Mouse (Mus musculus): ENCODE measurements at regions not wholly inside any gene's neighbourhood (a gene's known extent, or its start where the extent isn't known, plus 50 kb on each side); places are given as distances from the start of the nearest gene placed in this dataset.

DNA sequence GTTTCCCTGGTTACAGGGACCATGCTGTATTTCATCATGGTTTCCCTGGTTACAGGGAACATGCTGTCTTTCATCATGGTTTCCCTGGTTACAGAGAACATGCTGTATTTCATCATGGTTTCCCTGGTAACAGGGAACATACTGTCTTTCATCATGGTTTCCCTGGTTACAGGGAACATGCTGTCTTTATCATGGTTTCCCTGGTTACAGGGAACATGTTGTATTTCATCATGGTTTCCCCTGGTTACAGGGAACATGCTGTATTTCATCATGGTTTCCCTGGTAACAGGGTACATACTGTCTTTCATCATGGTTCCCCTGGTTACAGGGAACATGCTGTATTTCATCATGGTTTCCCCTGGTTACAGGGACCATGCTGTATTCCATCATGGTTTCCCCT, 1579.5 kb downstream of the 4930444P10Rik start:
- no peak for DNase-seq (ENCODE audit: low read depth in 1 of 2, low spot score in 2 of 2)
- no peaks in the 10 kb centered on the region for H3K27me3 ChIP-seq (ENCODE audit: control insufficient read depth, insufficient read depth, low read length)
- H3K36me3 ChIP-seq (ENCODE audit: control insufficient read depth, insufficient read depth, low read length): no peaks in the 10 kb centered on the region
- H3K4me1 ChIP-seq (ENCODE audit: control insufficient read depth, insufficient read depth, insufficient read length): no peaks in the 10 kb centered on the region
- TF ChIP-seq POLR2A (IDR thresholded peaks at IDR 0.05; ENCODE audit: low read depth, low read length) (no peak), CTCF (IDR thresholded peaks at IDR 0.05; ENCODE audit: extremely low read depth, insufficient read depth, insufficient read length, insufficient replicate concordance) (no peak)
- H3K4me3 ChIP-seq (ENCODE audit: extremely low read depth, insufficient read depth, insufficient read length): no peak overlapping the region
- H3K27ac ChIP-seq (ENCODE audit: insufficient read depth, low read length): no peak overlapping the region

DNA sequence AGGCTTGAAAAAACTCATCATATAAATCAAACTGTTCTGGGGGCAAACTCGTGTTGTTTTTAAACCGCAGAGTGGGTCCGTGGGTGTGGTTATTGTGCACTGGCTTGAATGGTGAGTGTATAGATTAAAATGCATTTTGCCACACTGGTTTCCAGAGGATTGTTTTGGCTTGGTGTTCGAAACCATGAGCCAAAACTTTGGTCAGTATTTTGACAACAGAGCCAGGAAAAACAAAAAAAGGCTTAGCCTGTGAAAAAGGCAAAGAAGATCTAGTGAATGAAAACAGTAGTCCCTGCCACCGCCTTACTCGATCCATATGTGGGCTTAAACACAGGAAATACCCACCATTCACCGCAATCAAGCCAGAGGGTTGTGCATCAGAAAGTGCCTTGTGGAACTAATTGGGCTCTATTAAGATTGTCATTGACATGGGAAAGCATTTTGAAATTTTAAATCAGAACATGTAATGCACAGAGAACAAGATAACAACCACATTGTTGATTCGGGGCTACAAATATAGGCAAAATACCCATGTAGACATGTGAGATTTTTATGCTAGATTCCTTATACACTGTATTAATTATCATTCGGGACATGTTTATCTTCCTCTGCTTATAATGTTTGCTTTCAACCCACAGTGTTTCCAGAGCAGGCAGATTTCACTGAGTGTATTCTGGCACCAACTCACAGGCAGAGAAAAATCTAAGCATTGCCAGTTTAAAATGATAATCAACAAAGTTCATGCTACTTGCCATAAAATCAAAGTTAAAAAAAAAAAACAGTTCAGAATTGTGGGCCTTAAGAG, 1580.4 kb downstream of the 4930444P10Rik start:
- Histone ChIP-seq H3K27ac (ENCODE audit: insufficient read depth, low read length) (no peak overlapping the region), H3K4me3 (ENCODE audit: extremely low read depth, insufficient read depth, insufficient read length) (no peak overlapping the region), H3K36me3 (ENCODE audit: control insufficient read depth, insufficient read depth, low read length) (no peaks in the 10 kb centered on the region), H3K27me3 (ENCODE audit: control insufficient read depth, insufficient read depth, low read length) (no peaks in the 10 kb centered on the region), H3K4me1 (ENCODE audit: control insufficient read depth, insufficient read depth, insufficient read length) (no peaks in the 10 kb centered on the region)
- WGBS: 82% methylated on average over 9 of the region's 9 CpGs
- DNase-seq (ENCODE audit: low read depth in 1 of 2, low spot score in 2 of 2): no peak
- TF ChIP-seq POLR2A (IDR thresholded peaks at IDR 0.05; ENCODE audit: low read depth, low read length) (no peak), CTCF (IDR thresholded peaks at IDR 0.05; ENCODE audit: extremely low read depth, insufficient read depth, insufficient read length, insufficient replicate concordance) (no peak)

DNA sequence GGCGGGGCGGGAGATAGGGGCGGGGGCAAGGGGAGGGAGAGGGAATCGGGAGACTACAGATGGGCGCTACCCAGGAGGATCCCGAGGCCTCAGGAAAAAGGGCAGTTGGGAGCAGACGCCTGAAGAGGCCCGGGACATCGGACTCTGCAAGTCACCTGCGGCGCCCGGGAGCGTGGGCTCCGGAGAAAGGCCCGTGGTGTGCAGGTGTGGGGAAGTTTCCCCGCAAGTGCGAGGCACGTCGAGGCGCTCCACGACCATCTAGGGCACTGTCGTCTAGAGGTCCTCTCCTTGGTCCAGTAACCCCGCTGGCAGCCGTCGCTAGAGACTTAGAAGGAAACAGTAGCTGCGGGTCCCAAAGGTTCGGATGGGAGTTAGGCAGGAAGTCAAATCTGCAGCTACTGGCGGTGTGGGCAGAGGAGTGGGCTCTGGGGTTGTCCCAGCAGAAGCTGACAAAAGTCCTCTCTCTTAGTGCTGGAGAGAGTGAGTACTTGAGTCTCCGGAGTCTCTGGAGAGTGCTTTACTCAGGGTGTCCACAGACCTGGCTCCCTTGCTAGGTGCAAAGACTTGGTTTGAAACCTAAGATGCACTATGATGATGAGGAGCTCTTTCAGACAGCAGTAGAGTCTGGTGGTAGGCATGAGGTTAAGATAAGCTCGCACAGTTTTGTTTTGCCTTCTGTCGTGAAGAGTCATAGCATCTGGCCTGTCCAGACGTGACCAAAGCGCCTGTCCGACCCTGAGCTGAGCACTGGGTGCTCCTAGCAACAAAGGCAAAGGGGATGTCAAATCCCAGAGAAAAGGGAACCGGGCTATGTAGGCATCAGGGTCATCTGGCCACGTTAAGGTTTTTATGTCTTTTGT, 1586.1 kb downstream of the 4930444P10Rik start:
- Histone ChIP-seq H3K4me1 (ENCODE audit: control insufficient read depth, insufficient read depth, insufficient read length) (peaks cover 4% of the 10 kb centered on the region; the same call in 1 of the 2 replicates), H3K27ac (ENCODE audit: insufficient read depth, low read length) (no peak overlapping the region), H3K36me3 (ENCODE audit: control insufficient read depth, insufficient read depth, low read length) (no peaks in the 10 kb centered on the region), H3K27me3 (ENCODE audit: control insufficient read depth, insufficient read depth, low read length) (peaks cover 15% of the 10 kb centered on the region), H3K4me3 (ENCODE audit: extremely low read depth, insufficient read depth, insufficient read length) (no peak overlapping the region)
- TF ChIP-seq CTCF (IDR thresholded peaks at IDR 0.05; ENCODE audit: extremely low read depth, insufficient read depth, insufficient read length, insufficient replicate concordance) (no peak), POLR2A (IDR thresholded peaks at IDR 0.05; ENCODE audit: low read depth, low read length) (no peak)
- WGBS: 15% methylated on average over 34 of the region's 36 CpGs
- DNase-seq (ENCODE audit: low read depth in 1 of 2, low spot score in 2 of 2): no peak

DNA sequence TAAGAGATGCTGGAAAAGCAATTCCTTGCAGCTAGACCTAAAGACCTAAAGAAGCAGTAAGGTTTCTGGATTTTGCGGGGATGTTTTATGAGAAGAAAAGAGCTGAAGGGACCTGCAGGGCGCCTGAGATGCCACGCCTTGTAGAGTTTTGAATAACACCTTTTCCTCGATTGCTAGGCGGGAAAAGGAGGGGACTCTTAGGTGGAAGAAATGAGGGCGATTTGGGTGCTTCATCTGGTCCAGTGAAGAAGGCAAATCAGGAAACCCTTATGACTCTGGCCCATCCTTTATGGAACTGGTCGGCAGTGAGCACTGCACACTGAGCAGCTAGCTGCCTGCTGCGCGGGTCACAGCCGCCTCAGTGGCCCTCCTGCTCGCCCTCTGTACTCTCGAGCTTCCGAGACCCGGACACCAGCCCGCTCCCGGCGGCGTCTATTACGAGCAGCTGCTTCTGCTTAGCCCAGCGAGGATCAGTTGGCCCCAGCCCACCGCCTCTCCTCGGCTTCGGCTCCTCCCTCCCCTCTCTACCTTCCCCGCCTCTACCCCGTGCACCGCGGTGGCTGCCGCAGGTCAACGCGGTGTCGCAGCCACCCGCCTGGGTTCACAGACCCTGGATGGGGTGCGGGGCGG, 1586.8 kb downstream of the 4930444P10Rik start:
- DNase-seq (ENCODE audit: low read depth in 1 of 2, low spot score in 2 of 2): no peak
- 2% methylated on average over 34 of the region's 34 CpGs for WGBS
- Histone ChIP-seq H3K27me3 (ENCODE audit: control insufficient read depth, insufficient read depth, low read length) (peaks cover 15% of the 10 kb centered on the region), H3K36me3 (ENCODE audit: control insufficient read depth, insufficient read depth, low read length) (no peaks in the 10 kb centered on the region), H3K27ac (ENCODE audit: insufficient read depth, low read length) (no peak overlapping the region), H3K4me3 (ENCODE audit: extremely low read depth, insufficient read depth, insufficient read length) (peak overlapping the region; percentile 21; the same call in 1 of the 2 replicates), H3K4me1 (ENCODE audit: control insufficient read depth, insufficient read depth, insufficient read length) (peaks cover 4% of the 10 kb centered on the region; the same call in 1 of the 2 replicates)
- no peak for TF ChIP-seq CTCF (IDR thresholded peaks at IDR 0.05; ENCODE audit: extremely low read depth, insufficient read depth, insufficient read length, insufficient replicate concordance)
- no peak for TF ChIP-seq POLR2A (IDR thresholded peaks at IDR 0.05; ENCODE audit: low read depth, low read length)

- Histone ChIP-seq H3K27me3 (ENCODE audit: control insufficient read depth, insufficient read depth, low read length) (peaks cover 15% of the 10 kb centered on the region), H3K36me3 (ENCODE audit: control insufficient read depth, insufficient read depth, low read length) (no peaks in the 10 kb centered on the region), H3K4me3 (ENCODE audit: extremely low read depth, insufficient read depth, insufficient read length) (no peak overlapping the region), H3K27ac (ENCODE audit: insufficient read depth, low read length) (no peak overlapping the region), H3K4me1 (ENCODE audit: control insufficient read depth, insufficient read depth, insufficient read length) (peaks cover 4% of the 10 kb centered on the region; the same call in 1 of the 2 replicates)
- TF ChIP-seq CTCF (IDR thresholded peaks at IDR 0.05; ENCODE audit: extremely low read depth, insufficient read depth, insufficient read length, insufficient replicate concordance) (no peak), POLR2A (IDR thresholded peaks at IDR 0.05; ENCODE audit: low read depth, low read length) (no peak)
- WGBS: 14% methylated on average over 6 of the region's 6 CpGs
- DNase-seq (ENCODE audit: low read depth in 1 of 2, low spot score in 2 of 2): no peak
These were observed 1587.4 kb downstream of the 4930444P10Rik start for GRCm38 (mm10) chr1:14505741-14506140.

DNA sequence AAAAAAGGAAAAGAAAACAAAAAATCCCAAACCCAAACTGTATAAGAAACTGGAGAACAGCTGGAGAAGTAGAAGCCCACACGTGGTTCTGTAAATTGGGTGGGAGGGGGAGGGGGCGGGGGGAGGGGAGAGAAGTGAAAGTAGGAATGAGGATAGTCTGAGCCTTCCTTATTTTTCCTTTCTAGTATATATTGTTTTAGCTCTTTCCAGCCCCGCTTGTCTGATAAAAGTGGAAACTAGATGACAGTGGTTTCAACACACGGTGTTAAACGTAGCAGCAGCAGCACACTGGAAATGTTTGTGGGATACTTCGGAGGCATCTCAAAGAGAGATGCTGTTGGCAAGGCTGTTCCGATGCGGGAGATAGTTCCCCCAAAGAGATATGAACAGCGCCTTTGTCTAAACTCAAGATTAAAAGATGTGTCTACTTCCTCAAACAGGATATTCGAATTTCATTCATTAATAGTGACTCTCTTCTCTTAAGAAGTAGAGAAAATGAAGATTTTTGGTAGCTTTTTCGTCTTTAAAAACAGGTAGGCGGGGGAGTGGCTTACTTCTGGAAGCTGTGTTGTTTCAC, 1588.3 kb downstream of the 4930444P10Rik start:
- no peak for TF ChIP-seq CTCF (IDR thresholded peaks at IDR 0.05; ENCODE audit: extremely low read depth, insufficient read depth, insufficient read length, insufficient replicate concordance)
- no peak for TF ChIP-seq POLR2A (IDR thresholded peaks at IDR 0.05; ENCODE audit: low read depth, low read length)
- Histone ChIP-seq H3K27ac (ENCODE audit: insufficient read depth, low read length) (no peak overlapping the region), H3K4me3 (ENCODE audit: extremely low read depth, insufficient read depth, insufficient read length) (no peak overlapping the region), H3K36me3 (ENCODE audit: control insufficient read depth, insufficient read depth, low read length) (no peaks in the 10 kb centered on the region), H3K27me3 (ENCODE audit: control insufficient read depth, insufficient read depth, low read length) (peaks cover 15% of the 10 kb centered on the region), H3K4me1 (ENCODE audit: control insufficient read depth, insufficient read depth, insufficient read length) (peaks cover 4% of the 10 kb centered on the region; the same call in 1 of the 2 replicates)
- 8% methylated on average over 12 of the region's 12 CpGs for WGBS
- no peak for DNase-seq (ENCODE audit: low read depth in 1 of 2, low spot score in 2 of 2)
